Mouse (Mus musculus) thymus, adult 18-20 months (tissue): Measurements from ENCODE around the gene Lenep.

Experiments
- DNase-seq, 2 experiments: peaks; one replicate each; pipeline ENCODE4 v3.0.0; 2022; ENCODE audit warnings: mixed read lengths in 2 of 2

The Lenep gene

GRCm38 (mm10) chr3:89390699-89391662, 11.6 kb downstream of the Lenep start:
- peak in 1 of 2 experiments; percentile 42 for DNase-seq

DNA sequence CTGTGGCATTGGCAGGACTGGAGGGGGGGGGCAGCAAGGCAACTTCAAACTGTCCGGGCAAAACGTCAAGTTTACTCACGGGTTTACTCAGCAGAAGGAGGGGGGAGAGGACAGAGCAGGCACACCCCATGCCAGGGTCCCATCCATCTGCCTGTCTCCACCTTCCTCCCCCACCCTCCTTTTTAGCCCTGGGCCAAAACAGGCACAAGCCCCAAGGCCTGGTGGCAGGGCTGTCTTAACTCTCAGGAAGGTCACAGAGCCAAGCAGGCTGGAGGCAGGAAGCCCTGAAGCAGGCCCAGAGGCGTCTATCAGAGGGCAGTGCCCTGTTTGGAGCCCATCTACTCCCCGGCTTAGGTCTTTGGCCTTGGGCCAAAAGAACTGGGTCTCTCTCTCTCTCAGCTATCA, 12.5 kb downstream of the Lenep start:
- DNase-seq = no peak

DNA sequence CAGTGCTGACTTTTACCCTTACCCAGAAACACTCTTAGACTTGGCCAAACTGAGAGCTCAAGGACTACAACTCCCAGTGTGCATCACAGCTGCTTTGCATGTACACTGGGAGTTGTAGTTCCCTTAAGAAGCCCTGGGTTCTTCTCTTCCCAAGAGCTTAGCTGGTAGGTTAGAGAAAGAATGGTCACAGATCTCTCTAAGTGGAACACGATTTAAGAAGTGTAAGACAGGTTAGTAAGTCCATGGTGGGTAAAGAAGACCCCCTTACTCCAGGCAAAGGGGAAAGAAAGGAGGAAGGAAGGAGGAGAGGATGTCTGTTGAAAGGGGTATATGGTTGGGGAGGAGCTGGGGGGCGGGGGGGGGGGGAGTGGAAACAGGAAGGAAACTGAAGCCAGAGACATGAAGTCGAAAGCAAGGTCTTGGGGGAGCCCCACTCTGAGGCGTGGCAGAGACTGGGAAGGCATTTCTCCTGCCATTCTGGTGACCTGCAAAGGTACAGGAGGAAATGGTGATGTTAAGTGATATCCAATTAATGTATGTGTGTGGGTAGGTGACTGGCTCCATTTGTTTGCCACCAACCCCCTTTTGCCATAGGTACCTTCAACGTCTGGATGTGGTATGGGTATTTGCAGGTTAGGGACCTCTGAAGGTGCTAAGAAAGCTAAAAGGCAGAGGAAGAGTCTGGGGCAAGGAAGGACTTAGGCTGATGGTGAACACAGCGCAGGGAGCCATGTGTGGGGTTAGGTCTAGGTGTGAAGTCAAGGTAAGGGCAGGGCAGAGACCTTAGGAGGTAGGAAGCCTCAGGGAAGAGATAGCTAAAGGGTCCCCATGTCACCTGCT, 13.5 kb downstream of the Lenep start:
- peak in 1 of 2 experiments; percentile 52 for DNase-seq

DNA sequence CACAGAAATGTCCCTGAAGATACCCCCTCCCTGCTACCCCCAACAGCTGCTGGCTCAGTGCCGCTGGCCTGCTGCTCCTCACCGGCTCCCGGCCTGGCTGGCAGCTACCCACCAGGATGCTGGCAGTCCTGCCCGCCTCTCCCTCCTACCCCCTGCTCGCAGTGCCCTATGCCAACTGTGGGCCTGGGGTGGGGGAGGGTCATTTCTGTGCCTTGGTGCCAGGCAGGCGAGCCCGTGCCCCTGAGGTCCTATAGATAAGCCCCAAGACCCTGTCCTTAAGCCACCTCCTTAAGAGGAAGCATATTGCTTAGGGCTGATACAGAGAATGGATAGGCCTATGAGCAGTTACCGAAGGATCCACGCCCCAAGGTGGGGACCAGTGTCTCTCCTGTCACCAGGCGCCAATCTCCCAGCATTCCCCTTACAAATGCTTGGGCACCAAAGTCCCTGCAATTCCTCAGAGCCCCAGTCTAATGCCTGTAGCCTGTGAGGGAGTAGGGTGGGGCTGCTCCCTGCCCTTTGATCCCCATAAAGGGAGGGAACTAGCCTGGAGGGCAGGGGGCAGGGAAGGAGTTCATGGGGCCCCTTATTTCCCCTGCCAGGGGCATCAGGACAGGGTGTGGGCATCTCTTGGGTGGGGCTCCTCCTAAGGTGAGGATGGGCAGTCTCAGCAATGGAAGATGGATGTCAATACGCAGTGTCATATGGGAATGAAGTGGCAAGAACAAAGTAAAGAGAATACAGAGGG, 14.3 kb downstream of the Lenep start:
- DNase-seq = peak in 1 of 2 experiments; percentile 30

DNA sequence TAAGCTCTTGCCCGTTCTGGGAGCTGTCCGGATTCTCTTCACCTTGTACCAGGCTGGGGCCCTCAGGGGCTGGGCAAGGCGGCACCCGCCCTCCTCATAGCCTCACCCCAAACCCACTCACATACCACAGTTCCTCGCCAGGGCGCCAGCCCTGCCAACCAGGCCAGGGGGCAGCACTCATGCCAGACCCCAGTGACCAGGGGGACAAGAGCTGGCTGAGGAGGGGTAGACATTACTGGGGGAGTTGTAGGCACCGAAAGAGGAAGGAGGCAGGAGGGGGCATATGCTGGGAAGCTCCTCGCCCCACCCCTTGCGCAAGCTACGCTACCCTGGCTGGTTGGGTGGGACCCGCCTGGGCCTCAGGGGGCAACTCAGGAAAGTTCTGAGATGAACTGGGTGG, 15.0 kb downstream of the Lenep start:
- DNase-seq = peak in 1 of 2 experiments; percentile 27

GRCm38 (mm10) chr3:89386438-89387420, 15.9 kb downstream of the Lenep start:
- peak in 1 of 2 experiments; percentile 48 for DNase-seq

DNA sequence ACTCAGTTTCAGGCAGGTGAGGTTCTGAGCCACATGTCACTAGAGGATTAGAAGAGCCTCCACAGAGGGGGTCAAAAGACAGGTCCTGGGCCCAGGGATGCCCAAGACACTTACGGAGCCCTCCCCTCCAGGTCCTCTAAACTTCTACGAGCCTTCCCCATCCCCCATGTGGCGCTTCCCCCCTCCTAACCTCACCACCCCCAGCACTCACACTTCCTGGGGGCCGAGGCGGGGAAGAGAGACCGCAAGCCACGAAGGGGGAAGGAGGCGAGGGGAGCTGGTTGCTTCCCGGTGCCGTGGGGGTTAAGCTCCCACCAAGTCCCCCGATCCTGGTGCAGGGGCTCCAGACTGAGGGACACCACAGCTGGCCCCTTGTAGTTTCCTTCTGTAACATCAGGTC, 17.1 kb downstream of the Lenep start:
- DNase-seq = peak; percentile 49 to 58

DNA sequence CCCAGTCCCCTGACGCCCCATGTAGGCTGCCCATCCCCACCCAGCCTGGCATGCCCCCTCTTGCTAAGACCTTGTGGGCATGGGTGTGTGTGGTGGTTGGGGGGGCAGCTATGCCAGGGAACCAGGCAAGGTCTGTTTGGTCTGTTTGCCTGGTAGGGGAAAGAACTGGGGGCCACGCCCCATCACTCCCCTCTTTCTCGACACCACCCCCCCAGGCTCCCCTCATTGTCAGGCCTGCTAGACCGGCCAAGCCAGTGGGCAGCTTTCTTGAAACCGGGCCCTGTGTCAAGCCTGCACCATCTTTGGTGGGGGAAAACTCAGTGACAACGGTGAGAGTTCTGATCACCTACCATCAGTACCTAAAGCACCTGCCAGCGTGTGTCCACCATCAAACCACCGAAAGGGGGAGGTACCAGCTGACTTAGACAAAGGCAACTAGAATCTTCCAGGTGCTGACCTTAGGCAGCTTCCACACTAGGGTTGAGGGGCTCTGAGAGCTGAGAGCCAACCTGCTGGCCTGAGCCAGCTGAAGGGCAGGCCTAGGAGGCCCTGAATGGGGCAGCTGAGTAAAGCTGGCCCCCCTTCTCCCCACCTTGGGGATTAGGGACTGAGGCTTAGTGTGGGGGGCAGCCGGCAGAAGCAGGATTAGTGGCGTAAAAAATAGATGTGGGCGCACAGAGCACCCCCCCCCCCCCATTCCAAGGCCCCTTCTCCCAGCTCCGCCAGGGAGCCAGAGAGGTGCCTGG, 18.1 kb downstream of the Lenep start:
- DNase-seq = no peak

DNA sequence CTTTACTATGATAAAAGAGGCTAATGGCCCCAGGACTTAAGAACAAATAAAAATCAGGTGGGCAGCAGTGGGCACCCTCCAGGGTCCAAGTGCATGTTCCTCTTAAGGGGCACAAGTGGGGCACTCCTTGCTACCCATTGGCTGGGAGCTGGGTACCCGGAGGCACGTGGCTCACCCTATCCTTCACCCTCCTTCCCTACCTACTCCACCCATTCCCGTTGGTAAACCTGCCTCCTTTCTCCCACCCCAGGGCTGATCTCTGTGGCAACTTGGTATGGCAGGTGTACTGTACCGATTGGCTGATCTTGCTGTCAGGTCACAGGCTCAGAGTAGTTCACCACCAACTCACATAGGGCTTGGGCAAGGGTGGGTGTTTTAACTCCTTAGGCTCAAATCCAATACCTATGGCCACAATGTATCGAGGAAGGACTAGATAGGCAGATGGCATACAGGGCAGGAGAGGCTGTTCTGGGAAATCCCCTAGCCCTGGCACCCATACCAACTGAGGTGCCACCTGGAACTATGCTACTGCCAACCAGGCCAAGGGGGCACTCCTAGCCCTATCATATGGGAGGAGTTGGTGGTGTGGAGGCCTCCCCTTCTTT, 18.8 kb downstream of the Lenep start:
- no peak for DNase-seq

DNA sequence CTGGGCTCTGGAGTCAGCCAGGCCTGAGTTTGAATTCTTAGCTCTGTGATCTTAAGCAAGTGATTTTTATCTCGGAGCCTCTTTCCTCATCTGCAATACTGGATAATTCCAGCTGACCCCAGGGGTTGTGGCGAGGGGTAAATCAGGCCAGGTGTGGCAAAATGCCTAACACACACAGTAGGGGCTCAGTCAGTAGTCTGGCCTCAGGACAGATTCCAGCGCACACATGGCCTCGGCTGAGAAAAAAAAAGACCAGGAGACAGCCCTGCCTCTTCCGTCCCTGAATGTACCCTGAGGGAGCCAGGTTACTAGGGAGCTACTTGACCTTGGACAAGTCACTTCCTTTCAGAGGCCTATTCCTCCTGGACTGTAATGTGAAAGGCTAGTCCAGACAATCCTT, 19.6 kb downstream of the Lenep start:
- no peak for DNase-seq

DNA sequence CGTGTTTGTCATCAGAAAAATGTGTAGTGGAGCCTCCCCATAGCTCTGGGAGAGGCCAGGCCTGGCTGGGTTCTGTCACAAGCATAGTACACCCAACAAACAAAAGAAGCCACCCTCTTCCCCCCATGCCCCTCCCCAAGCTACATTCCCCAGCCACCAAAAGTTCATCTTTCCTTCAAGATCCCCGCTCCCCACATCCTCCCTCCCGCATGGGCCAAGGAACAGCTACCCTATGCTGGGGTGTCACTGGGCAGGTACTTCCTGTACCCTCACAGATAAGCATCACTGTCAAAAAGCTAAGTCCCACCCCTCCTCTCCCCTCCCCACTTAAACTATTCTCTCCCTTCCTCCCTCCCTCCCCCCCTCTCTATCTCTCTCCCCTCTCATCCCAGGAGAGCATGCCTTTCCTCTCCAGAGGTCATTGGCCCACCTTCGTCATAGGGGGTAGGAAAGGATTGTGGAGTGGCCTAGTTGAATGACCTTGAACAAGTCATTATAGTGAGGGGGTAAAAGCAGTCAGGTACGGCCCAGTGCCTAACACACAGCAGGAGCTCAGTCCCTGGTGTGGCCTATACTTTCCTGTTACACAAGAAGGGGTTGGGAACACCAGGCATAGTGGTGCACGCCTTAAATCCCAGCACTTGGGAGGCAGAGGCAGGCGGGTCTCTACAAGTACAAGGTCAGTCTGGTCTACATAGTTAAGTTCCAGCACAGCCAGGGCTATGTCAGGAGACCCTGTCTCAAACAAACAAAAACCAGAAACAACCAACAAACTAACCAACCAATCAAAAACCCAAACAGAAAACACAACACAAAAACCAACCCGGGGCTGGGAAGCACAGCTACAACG, 20.3 kb downstream of the Lenep start:
- peak in 1 of 2 experiments; percentile 36 for DNase-seq

- DNase-seq = no peak
Measured at GRCm38 (mm10) chr3:89381233-89381632, 21.4 kb downstream of the Lenep start.

- no peak for DNase-seq
Measured at GRCm38 (mm10) chr3:89380711-89381110, 21.9 kb downstream of the Lenep start.

- DNase-seq = no peak
Measured at GRCm38 (mm10) chr3:89380291-89380690, 22.3 kb downstream of the Lenep start.

DNA sequence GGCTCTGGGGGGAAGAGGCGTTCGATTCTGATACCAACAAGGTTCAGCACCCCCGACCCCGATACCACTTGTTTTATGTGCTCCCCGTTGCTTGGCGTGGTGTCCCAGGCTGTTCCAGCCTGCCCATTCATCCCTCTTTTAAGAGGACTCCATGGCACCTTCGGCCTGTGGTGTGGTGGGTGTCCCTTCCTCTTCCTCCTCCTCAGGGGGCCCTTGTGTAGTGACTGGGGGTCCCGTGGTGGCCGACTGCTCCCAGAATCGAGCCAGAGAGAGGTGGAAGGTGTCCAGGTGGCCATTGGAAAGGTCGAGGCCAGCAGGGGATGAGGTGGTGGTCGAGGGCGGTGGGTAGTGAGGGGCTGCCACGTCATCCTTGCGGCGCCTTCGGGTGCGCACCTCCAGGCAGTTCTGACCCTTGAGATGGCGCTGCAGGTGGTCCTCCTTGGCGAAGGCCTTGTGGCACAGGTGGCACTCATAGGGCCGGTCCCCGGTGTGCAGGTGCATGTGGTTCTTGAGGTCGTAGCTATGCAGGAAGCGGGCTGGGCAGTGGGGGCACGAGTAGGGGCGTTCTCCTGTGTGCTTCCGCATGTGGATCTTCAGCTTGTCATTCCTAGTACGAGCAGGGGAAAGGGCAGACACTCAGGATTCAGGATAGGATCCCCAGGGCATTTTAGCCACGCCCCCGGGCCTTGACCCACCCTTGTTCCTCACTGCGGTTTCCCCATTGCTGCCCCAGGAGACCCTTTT, 23.0 kb downstream of the Lenep start:
- DNase-seq = peak in 1 of 2 experiments; percentile 49

DNA sequence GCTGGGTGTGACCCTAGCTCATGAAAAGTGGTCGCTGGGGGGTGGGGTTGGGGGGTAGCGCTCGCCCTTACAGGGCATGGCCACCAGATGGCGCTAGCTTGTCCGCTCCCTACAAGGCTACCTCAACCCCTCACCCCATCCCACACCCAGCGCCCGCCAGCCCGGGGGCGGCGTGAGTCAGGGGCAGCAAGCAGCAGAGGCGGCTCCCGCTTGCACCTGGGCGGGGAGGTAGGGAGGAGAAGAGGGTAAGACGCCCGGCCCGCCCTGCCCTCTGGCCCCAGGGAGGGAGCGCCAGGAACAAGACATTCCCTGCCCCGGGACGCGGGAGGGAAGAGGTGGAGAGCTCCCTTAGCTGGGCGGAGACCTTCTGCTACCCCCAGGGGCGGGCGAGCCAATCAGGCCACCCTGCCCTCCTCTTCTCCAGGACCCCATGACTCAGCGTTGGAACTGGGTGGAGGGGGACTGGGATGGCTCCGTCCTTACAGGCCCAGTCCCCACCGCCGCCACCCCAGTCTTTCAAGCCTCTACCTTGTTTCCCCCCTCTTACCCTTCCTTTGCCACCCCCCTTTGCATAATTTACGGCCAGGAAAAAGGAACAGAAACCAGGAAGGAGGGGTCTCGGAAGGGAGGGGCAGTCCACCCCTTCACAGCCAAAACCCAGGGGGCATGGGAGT, 24.1 kb downstream of the Lenep start:
- DNase-seq = peak; percentile 53 to 69

DNA sequence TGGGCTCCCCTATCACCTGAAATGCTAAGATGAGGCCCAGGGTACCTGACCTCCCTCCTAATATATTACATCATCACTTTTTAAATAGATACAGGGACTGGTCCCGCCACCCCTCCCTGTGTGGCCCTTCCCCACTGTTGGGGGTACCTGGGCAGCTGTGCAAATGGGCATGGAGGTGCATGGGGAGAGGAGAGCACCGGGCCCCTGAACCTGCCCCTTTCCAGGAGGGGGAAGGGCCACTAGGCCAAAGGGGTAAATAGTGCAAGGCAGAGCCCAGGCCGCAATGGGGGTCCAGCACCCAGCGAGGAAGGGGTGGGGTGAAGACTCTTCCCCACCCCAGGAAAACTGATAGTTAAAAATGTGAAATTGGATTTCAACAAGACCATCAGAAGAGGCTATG, 24.8 kb downstream of the Lenep start:
- no peak for DNase-seq
